Mouse (Mus musculus): ENCODE measurements around the gene Zfhx3. TPM values are rescaled to one million over a fixed set of nuclear protein-coding genes. Genes with fewer than 3 reads are reported as not detected.
A peak's percentile ranks its signal among the peaks of the same experiment; 100 is the strongest.

Zfhx3 gene
- total RNA-seq, 2 experiments from 2014 or later, result 3.5 to 5.9 TPM

GRCm38 (mm10) chr8:108481167-108481815 lies 538.8 kb downstream of the Zfhx3 start:
- DNase-seq (ENCODE audit: low spot score in 2 of 2), result no peak
- intact Hi-C loops (cut with DNase I), result no loop called here

- no peak for DNase-seq (ENCODE audit: low spot score in 2 of 2)
- intact Hi-C loops (cut with DNase I), result no loop called here
Measured at GRCm38 (mm10) chr8:108496101-108496500, 553.7 kb downstream of the Zfhx3 start.

DNA sequence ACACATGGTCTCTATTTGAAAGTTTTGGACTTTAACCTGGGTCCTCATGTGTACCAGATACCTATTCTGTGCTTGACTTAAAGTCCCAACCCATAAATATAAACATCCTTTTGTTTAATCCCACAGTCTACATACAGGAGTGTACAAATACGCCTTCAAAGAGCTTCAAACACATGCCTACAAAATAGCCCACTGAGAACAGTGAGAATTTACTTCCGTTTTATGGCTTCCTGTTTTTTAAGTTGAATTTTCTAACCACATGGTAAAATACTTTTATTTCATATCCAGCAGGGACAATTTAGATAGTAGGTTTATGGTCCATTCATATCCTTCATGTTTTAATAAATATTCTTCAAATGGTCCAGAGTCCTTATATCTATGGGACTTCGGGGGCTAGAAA lies 564.3 kb downstream of the Zfhx3 start:
- intact Hi-C loops (cut with DNase I), result no loop called here
- DNase-seq (ENCODE audit: low spot score in 2 of 2), result no peak

GRCm38 (mm10) chr8:108507769-108508168 lies 565.3 kb downstream of the Zfhx3 start:
- intact Hi-C loops (cut with DNase I), result no loop called here
- no peak for DNase-seq (ENCODE audit: low spot score in 2 of 2)

DNA sequence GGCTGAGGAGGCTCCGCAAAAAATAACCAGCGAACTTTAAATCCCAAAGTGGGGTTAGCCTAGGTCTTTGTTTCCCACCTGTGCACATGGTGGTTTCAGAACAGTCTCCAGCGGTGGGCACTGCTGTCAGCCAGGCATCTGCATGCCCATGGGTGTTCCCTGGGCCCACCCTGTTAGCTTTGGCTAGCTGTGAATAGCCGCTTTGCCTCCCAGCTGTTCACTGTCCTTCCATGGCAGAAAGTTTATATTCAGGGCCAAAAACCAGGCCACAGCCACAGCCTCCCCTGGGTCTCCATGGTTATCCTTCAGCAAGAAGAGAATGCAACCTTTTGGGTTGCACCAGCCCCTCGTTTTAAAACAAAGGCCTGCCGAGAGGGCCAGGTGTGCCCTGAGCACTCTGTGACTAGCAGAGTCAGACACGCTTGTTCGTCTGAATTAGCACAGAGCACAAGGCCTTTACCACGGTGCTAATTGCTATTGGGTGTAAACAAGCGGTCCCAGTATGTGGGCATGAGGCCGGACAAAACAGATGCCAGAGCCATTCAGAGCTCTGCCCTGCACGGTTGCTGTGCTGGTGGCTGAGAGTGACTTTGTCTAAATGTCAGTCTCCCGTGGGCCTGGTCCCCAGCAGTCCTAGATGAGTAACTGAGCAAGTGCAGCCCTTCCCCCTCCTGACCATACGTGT lies 568.3 kb downstream of the Zfhx3 start:
- intact Hi-C loops (cut with DNase I), result no loop called here
- no peak for DNase-seq (ENCODE audit: low spot score in 2 of 2)

- DNase-seq (ENCODE audit: low spot score in 2 of 2), result no peak
- intact Hi-C loops (cut with DNase I), result no loop called here
Measured at GRCm38 (mm10) chr8:108518116-108518515, 575.7 kb downstream of the Zfhx3 start.

DNA sequence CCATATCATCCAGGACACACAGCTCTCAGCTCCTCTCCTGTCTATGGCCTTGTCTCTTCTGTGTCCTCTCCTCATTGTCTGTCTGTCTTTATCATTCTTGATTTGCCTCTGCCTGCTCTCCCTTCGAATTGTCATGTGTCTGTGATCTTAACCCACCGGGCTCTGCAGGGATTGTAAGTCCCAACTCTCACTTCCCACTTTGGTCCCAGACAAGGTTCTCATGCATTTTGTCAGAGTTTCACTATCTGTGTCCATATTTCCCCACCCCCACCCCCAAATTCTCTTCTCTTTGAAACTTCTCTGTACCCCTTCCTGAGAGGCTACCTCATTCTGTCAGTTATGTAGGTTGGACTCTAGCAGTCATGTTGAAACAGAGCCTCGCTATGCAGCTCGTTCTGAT lies 579.6 kb downstream of the Zfhx3 start:
- intact Hi-C loops (cut with DNase I), result no loop called here
- DNase-seq (ENCODE audit: low spot score in 2 of 2), result no peak

DNA sequence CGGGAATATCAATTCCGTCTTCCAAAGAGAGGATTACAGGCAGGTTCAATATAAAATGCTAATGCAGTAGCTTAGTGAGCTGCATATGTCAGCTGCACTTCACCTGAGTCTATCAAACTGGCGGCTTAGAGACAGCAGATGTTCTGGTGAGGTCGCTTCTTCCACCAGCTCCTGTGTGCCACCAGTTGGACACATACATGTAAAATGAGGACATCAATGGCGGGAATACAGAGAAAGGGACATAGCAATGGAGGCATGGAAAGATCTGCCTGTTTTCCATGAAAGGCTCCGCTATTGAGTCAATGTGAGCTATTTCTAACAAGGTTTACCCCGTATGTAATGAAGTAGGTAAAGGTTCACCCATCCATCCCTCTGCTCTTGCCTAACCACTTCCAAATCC lies 587.0 kb downstream of the Zfhx3 start:
- no peak for DNase-seq (ENCODE audit: low spot score in 2 of 2)
- intact Hi-C loops (cut with DNase I), result no loop called here

GRCm38 (mm10) chr8:108535121-108535876 lies 592.9 kb downstream of the Zfhx3 start:
- intact Hi-C loops (cut with DNase I), result loop anchor here (5.0 kb wide), 1 partner anchor 167 kb away; no protein-coding TSS in a partner anchor

GRCm38 (mm10) chr8:108536186-108536585 lies 593.7 kb downstream of the Zfhx3 start:
- intact Hi-C loops (cut with DNase I), result loop anchor here (5.0 kb wide), 1 partner anchor 166 kb away; no protein-coding TSS in a partner anchor
- peak; percentile 25 to 28 for DNase-seq (ENCODE audit: low spot score in 2 of 2)

More at GRCm38 (mm10) chr8:108535121-108535876, 592.9 kb downstream of the Zfhx3 start:
- DNase-seq (ENCODE audit: low spot score in 2 of 2), result no peak

DNA sequence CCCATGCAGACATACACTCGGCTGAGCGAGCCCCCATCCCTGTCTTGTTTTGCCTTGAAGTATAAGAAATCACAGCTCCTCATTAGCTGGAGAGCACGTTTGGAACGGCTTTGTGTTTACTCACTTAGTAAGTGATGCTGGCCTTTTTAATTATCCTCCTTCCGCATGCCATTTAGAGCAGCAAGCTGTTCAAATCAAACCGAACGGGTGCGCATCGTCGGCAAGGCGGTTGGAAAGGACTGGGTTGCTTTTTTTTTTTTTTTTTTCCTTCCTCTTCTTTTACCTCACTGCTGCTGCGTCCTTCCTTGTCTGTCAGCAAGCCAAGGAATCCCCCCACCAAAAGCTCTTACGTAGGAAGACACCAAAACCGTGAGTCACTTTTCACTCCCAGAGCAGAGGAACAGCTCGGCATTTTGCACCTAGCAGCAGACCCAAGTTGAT lies 594.5 kb downstream of the Zfhx3 start:
- DNase-seq (ENCODE audit: low spot score in 2 of 2), result peak; percentile 14 to 17
- intact Hi-C loops (cut with DNase I), result loop anchor here (5.0 kb wide), 1 partner anchor 165 kb away; no protein-coding TSS in a partner anchor

DNA sequence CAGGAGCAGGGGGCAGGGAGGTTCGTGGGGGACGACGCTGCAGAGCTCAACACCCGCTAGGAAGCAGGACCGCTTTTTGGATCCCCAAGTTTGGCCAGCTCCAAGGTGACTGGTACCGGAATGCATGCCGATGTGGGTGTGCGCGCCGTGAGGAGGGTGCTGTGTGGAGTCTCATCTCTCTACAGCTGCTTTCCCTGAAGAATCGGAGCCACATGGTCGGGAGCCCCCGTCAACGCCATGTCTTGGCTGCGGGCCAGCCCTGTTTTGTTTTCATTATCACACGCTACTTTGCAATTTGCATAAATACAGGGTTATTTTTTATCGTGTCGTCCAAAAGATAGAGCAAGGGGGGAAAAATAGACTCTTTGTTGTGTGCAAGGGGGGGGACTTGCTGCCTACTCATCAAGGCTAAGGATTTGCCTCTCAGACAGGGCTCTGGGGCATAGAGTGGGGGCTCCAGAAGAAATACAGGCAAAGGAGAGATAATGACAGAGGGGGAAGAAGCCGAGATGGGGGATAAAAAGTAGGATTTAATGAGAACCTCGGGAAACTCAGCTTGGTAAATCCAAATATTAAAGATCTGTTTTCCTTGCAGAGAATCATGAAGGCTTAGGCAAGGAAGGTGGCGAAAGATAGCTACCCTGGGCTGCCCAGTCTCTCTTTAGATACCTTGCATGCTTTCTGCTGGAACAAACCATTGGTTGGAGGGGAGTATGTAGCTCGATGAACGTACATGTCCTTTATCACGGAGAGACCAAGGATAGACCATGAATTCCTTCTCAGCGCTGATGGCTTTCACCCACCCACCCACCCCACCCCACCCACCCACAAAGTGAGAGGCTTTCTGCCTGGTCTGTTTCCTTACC lies 595.5 kb downstream of the Zfhx3 start:
- intact Hi-C loops (cut with DNase I), result loop anchor here (5.0 kb wide), 1 partner anchor 164 kb away; no protein-coding TSS in a partner anchor
- DNase-seq (ENCODE audit: low spot score in 2 of 2), result peak; percentile 21 to 31

GRCm38 (mm10) chr8:108538929-108539555 lies 596.6 kb downstream of the Zfhx3 start:
- intact Hi-C loops (cut with DNase I), result loop anchor here (5.0 kb wide), 1 partner anchor 163 kb away; no protein-coding TSS in a partner anchor
- DNase-seq (ENCODE audit: low spot score in 2 of 2), result no peak

- no peak for DNase-seq (ENCODE audit: low spot score in 2 of 2)
- intact Hi-C loops (cut with DNase I), result no loop called here
Measured at GRCm38 (mm10) chr8:108552518-108552917, 610.1 kb downstream of the Zfhx3 start.

- intact Hi-C loops (cut with DNase I), result no loop called here
- no peak for DNase-seq (ENCODE audit: low spot score in 2 of 2)
Measured at GRCm38 (mm10) chr8:108553808-108554577, 611.5 kb downstream of the Zfhx3 start.

DNA sequence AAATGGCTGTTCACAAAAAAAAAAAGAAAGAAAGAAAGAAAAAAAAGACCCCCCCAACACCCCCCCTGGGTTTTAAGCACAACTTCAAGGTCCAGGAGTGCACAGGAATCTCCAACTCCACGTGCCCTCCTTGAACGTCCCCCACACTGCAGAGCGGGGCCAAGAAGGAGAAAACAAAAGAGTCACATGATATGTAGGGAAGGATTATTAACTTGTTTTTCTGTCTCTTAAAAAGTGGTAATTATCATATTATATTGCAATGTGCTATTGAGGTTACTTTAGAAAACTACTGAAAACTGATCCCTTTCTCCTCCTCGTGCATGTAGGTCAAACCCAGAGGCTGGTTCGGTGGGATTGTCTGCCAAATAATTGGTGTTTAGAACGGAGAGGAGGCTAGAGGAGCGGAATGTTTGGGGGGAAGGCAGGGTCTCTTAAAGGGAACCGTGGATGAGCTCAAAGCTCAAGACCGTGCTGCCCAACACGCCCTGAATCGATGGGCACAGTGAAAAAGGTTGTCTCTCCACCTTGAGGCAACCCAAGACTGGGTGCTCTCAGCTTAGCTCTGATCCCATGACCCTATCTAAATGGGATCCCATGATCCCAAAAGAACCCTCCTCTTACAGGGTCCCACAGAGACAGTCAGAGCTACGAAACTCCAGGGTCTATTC lies 612.3 kb downstream of the Zfhx3 start:
- DNase-seq (ENCODE audit: low spot score in 2 of 2), result no peak
- intact Hi-C loops (cut with DNase I), result no loop called here

DNA sequence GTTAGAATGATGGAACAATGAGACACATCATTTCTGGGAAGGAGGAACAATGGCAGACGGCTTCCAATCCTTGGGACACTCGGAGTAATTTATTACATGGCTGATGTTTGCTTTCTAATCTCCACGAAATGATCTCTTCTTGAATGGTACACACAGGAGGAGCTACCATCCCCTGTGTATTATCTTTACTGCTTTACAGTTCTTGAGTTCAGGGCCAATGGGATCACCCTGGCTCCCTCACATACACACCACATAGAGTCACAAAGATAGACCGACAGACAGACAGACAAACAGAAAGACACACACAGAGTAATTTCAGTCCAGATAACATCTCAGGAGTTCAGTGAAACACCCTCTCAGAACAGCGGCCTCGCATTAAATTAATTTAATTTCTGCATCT lies 621.0 kb downstream of the Zfhx3 start:
- no peak for DNase-seq (ENCODE audit: low spot score in 2 of 2)
- intact Hi-C loops (cut with DNase I), result no loop called here

Measured in left cerebral cortex, postnatal 36 days (tissue).